Mouse (Mus musculus) 416B (cell line): ENCODE measurements around the gene BC003965.
"Not testable (repeated sequence)": the region's sequence is repeated elsewhere in the genome, so short reads cannot be mapped to it uniquely, and the experiment has no call there.

Experiments used
- DNase-seq: peaks from one replicate; pipeline ENCODE4 v3.0.0; 2011; ENCODE audit warnings: low read depth

Gene BC003965

DNA sequence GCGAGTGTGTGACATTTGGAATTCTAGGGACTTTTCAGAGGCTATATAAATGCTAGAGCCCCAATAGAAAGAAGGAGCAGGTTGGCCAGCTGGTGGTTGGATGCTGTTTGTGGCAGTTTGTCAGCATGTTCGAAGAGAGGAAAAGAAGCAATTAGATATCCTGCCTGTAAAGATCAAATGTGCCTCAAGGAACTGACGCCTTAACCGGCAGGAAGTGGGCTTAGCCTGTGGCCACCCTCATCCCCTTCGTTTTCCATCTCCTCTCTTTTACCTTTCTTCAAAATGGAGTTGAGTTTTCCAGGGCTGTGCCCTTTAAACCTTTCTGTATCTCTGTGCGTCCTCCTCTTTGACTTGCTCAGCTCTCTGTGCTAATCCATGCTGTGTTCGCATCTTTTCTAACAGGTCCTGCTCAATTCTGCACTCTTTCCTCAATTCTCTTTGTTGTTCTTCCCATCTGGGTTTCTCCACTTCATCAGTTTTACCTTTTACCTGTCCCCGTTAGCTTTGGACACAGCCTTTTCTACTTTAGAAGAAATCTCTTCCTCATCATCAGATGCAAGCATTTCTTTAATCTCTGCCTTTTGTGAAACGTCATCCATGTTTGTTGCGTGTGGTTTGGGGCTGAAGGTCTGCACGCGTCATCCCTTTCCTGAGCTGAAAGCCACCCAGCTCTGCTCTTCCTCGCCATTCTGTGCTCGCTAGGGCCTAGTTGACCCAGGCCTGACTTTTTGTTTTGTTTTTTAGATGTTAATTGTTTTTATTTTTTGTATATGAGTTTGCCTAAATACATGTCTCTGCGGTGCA is 35.3 kb downstream of the BC003965 start:
- peak; percentile 37 for DNase-seq

- DNase-seq, result no peak
These were observed 36.4 kb downstream of the BC003965 start for GRCm38 (mm10) chr17:25220746-25221145.

DNA sequence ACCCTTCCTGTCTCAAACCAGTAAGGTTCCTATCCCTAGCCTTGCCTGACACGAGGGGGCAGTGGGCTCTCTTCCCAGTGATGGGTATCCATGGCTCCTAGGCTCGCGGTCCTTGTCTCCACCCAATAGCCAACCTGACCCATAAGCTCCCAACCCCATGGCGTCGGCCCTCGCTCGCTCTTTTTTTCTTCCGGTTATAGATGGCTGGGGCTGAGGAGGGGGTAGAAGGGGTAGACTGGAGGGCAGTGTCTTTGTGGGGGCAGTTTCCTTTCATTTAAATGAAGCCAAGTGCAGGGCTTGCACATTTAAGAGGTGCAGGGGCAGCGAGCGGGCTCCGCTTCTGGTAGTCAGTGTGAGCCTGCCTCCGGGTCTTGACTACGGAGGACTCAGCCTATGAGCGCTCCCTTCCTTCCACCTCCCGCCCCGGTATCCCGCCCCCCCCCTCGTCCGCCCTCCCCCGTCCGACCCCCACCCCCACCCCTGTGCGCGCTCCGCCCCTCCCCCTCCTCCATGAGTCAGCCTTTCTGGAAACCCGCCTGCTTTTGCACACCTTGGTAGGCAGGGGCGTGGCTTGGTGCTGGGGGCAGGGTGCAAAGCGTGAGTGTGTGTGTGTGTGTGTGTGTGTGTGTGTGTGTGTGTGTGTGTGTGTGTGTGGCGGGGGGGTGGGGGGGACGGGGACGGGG is 37.6 kb downstream of the BC003965 start:
- peak; percentile 89 for DNase-seq

- peak; percentile 51 for DNase-seq
These were observed 38.2 kb downstream of the BC003965 start for GRCm38 (mm10) chr17:25222504-25222940.

DNA sequence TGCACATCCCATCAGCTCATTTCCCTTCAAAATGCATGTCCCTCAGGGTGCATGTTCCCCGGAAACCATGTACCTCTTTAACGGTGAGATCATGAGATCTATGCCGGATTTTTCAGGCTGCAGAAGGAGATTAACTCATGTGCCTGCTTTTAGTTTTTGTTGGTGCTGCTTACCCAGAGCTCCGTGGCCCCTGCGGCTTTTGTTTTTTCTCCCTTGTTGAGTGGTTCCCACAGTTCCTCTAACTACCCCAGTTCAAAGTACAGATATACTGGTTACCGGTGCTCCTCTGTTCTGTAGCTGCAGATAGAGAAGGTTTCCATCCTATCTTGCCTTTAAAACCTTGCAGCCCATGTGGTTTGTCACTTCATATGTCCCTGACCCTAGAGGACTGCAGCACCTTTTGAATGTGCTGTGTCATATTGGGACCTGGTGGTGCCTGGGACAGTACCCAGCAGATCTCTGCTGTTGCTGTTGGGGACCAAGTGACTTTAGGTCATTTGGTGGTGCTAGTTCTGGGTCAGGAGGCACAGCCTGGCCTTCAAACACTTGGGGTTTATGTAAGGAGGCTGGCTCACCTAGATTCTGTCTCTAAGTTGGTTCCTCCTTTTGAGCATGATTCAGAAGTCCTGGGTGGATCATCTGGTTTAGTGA is 38.7 kb downstream of the BC003965 start:
- peak; percentile 61 for DNase-seq

DNA sequence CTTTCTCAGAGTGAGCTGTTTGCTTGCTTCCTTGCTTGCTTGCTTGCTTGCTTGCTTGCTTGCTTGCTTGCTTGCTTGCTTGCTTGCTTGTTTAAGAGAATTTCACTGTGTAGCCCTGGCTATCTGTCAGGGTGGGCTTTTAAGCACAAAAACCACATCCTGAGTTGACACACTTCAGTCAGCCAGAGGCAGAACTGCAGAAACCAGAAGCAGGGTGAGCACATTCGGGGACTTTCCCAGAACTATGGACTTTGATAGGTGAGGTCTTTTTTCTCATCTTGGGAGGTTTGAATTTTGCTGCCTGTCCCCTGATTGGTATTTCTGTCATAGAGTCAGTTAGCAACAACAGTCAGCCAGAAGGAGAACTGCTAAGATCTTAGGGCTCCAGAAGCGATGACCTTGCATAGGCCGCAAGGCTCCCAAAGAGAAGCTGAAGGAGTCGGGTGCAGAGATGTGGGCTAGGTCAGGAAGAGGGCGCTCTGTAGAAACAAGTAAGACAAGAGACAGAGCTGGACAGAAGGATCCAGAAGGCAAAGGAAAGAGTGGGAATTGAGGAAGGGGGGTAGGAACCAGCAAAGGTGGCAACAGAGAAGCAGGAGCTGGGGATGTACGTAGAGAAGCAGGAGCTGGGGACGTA is 40.4 kb downstream of the BC003965 start:
- DNase-seq, result peak; percentile 59

- DNase-seq, result no peak
These were observed 41.3 kb downstream of the BC003965 start for GRCm38 (mm10) chr17:25225659-25226058.

GRCm38 (mm10) chr17:25227991-25228390 is 43.6 kb downstream of the BC003965 start:
- no peak for DNase-seq

- not testable (repeated sequence) for DNase-seq
These were observed 45.8 kb downstream of the BC003965 start for GRCm38 (mm10) chr17:25230014-25230655.

DNA sequence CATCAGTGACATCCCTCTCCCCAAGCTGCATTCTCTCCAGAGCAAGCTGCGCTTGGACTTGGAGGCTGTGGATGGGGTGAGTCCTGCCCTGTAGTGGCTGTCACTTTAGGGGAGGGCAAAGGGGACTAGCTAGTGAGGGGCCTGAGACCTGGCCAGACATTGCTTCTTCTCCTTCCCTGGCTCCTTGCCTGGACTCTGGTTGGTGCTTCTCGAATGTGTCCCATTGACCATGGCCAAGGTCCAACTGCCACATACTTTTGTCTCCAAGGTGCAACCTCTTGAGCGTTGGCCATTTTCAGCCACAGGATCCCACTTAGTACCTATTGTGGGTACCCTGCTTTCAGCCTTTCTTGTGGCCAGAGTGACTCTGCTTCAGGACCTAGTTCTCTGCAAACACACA is 46.3 kb downstream of the BC003965 start:
- no peak for DNase-seq

DNA sequence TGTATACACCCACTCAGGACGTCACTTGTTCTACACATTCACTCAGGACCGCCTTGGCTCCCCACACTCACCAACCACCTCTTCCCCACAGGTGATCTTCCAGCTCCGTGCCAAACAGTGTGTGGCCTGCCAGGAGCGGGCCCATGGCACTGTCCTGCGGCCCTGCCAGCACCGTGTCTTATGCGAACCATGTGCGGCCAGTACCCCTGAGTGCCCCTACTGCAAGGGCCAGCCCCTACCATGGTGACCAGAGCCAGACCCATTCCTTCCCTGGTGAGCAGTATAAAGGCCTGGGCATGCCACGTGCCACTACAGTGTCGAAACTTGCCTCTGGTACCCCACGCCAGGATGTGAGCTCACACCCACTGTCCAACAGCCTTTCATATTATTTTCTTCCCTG is 47.3 kb downstream of the BC003965 start:
- not testable (repeated sequence) for DNase-seq

DNA sequence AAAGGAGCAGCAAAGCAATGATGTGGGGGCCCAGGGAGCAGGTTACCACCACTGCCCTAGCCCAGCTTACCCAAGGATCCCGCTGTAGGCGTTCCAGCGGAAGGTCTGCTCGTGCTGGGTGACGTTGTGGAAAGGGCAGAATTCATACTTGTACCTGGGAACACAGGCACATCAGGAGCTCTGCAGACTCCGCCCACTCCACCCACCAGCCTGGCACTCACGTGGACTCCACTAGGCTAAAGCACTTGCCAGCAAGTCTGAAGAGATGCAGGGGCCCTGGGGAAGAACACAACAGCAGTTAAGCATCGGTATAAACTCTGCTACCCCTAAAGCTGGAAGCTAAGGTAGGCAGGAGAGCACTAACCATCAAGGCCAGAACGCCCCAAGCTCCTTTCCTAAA is 51.3 kb downstream of the BC003965 start:
- DNase-seq, result no peak
